Mouse (Mus musculus) heart, postnatal 14 days (tissue): ENCODE results near the gene Tacc2. TPM values are rescaled to one million over a fixed set of nuclear protein-coding genes. Genes with fewer than 3 reads are reported as not detected.

Experiments used
- DNase-seq, 2 experiments: peaks; one replicate each; pipeline ENCODE4 v3.0.0; 2021 to 2022
- intact Hi-C: fragments of 180-260 bp; cut with DNase I; formaldehyde crosslinking; loops from one replicate; pipeline ENCODE4 v1.15.1; 2025
- total RNA-seq, 2 experiments: library from RNA; stranded (reverse); gene quantifications; 2 replicates each; pipeline ENCODE4 v1.2.3; 2021

Gene Tacc2
- total RNA-seq, 2 experiments from 2014 or later: 316 to 336 TPM

DNA sequence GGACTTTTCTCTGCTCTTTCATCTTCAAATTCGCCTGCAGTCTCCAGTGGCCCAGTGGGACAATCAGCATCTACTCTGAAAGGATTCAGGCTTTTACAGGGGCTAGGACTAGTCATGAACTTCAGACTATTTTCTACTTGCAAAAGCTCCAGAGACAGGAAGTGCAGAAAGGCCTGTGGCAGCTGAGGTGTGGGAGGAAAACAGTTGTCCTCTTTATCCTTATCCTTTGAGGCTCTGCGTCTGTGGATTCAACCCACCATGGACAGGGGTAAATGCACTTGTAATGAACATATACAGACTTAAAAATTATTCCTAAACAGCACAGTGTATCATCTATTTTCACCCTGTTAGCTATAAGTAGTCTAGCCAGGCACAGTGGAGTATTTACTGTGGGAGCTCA, 27.2 kb downstream of the Tacc2 start:
- intact Hi-C loops: loop anchor here (5.0 kb wide), 1 partner anchor 88 kb away; no protein-coding TSS in a partner anchor

DNA sequence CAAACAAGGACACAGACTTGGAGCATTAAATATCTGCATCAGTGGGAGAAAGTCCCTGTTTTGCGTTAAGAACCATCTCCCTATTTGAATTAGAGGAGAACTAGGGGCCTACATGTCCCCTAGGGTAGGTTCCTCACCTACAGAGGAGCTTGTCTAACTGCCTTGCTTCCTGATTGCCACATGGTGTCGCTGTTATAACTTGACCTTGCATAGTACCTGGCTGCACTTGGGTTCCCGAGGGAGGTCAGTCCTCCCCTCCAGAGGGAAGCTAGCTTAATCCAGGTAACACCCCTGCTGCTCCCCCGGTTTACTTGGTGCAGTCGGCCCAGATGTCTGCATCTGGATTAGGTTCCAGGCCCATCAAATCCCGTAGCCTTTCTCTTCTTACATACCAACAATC, 27.9 kb downstream of the Tacc2 start:
- peak in 1 of 2 experiments; percentile 41 for DNase-seq
- intact Hi-C loops: loop anchor here (5.0 kb wide), 2 partner anchors 68 to 152 kb away; no protein-coding TSS in a partner anchor

More for the DNA sequence above, 27.2 kb downstream of the Tacc2 start:
- no peak for DNase-seq

DNA sequence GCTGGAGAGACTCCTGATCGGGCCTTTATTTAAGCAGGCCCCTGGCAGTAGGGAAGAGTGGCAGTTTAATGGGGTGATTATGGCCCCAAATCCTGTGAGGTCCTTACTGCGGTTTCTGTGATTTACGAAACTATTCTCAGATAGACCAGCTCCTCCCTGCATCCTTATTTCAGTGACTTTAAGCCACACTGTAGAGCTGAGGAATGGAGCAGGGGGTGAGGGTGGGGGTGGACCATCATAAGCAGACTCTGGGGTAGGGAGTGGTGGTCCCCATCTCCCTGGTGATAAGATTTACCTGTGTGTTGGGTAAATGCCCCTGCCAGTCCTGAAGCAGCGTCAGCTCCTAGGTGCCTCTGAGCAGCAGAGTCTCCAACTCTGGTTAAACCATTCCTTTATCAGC, 29.7 kb downstream of the Tacc2 start:
- intact Hi-C loops: loop anchor here (5.0 kb wide), 2 partner anchors 70 to 150 kb away; no protein-coding TSS in a partner anchor
- DNase-seq: no peak

DNA sequence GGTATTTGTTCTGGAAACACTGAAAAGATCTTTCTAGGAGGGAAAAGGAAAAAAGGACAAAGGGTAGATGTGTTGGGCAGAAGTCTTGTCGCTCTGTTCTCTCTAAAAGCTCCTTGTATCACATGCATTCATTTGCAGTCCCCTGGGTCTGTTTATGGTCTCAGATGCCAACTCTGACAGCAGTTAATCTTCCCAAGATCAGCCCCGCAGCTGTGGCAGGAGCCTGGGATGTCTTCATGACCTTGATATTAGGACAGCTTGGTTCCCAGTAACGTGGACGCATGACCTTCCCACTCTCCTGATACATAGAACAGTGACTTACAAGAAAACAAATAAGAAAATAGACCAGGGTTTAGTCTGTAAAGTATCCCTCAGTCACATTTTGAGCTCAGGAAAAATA, 36.7 kb downstream of the Tacc2 start:
- DNase-seq: no peak
- intact Hi-C loops: no loop called here

DNA sequence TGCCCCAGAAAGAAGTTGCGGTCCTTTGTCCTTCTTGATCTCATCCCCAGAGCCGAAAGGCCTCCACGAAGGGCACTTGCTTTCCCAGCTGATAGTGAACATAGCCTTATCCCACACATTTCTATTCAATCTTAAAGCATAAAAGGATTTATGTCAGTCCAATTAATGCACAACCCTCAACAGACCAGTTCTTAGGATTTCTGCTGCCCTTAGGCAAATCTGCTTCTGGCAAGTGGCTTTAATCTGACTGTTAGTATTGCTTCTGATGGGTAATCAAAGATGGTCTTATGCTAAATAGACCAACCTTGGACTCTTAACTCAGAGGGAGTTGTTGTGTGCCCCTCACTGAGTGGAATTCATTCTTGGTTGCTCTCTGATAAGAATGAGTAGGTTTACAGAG, 40.4 kb downstream of the Tacc2 start:
- intact Hi-C loops: no loop called here

DNA sequence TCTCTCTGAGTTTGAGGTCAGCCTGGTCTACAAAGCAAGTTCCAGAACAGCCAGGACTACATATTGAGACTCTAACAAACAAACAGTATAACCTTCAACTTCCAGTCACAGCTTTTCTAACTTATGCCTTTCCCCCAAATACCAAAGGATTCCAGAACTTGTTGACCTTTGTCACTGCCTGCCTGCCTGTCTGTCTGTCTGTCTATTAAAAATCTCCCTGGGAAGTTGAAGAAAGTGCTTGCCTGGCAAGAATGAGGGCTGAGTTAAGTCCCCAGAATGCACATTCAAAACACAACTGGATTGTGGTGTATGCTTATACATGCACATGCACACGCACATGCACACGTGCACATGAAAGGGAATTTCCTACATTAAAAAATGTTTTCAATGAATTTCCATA, 43.8 kb downstream of the Tacc2 start:
- DNase-seq: no peak
- intact Hi-C loops: no loop called here

More for the DNA sequence above, 40.4 kb downstream of the Tacc2 start:
- DNase-seq: no peak

DNA sequence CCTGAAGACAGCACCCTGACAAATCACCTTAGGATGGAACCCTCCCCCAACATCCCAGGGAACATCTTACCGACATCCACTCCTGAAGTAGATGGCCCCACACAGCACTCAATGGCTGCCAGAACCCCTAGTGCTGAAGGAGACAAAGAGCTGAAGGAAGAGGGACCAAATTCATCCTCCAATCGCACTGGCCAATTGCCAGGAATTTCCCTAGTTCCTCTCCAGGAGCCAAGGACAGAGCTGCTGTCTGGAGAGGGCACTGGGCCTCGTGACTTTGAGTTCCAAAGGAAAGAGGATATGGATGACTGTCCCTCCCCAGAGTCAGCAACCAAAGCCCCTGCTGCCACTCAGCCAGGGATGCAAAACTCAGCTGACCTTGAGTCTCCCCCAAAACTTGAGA, 44.7 kb downstream of the Tacc2 start:
- DNase-seq: peak in 1 of 2 experiments; percentile 38
- intact Hi-C loops: no loop called here

DNA sequence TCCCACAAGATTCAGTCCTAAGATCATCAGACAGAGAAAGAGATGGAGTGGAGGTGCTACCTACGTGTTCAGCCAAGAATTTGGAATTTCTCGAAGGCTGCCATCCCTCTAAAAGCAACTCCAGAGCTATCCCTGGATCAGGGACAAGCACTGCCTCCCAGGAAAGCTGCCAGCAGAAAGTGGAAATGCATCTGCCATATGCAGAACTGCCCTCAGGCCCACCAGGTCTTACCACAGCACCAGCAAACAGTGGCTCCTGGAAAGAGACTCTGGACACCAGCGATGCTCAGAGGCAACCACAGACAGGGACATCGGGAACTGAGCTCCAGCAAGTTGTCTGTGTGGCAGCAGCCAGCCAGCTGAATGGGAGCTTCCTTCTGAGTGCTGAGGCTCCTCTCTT, 45.1 kb downstream of the Tacc2 start:
- DNase-seq: no peak
- intact Hi-C loops: no loop called here

DNA sequence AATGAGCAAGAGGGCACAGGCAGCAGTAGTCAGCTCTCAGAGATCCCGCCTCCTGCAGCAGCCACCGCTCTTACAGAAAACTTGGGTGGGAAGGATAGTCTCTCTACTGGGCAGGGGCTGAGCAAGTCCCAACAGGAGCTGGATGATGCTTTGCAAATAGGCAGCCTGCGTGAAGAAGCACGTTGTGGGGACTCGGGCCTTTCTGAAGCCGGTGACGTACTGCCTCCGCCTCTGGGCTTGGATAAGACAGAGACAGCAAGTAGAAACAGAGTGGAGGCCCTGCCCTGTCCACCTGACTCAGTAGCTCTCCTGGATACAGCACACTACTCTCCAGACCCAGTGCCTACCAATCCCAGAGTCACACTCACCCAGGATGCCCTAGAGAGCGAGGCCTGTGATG, 47.1 kb downstream of the Tacc2 start:
- no peak for DNase-seq
- intact Hi-C loops: no loop called here

DNA sequence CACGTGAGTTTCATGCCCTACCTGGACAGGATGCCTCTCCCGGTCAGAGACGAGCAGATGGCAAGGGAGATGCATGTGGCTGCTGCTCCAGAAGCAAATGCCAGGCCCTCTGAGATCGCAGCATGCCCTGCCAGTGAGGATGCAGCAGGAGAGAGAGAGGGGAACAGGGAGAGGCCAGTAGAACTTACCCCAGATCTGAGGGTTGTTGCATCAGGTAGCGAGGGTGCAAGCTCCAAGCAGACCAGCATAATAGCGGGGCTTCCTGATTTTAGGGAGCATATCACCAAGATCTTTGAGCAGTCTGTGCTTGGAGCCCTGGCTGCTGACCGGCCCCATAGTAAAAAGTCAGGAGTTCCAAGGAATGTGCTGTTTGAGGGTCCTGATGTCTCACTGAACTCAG, 48.1 kb downstream of the Tacc2 start:
- intact Hi-C loops: no loop called here
- no peak for DNase-seq

DNA sequence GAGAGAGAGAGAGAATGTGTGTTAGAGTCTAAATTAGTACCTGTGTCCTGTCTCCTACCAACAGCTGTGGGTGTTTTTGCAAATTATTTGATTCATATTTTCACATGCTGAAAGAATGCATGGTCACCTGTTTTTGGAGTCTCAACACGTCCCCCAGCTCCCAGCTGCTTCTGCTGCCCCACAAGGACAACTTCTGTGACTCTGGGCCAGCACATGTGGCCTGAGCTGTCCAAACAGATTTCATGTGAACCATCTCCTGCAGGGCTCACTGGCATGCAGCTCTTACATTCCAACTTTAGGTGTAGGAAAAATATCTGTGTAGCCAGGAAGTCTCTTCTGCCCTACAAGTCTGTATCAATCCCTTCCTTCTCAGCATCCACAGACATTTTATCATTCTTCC, 51.4 kb downstream of the Tacc2 start:
- intact Hi-C loops: no loop called here
- DNase-seq: no peak

DNA sequence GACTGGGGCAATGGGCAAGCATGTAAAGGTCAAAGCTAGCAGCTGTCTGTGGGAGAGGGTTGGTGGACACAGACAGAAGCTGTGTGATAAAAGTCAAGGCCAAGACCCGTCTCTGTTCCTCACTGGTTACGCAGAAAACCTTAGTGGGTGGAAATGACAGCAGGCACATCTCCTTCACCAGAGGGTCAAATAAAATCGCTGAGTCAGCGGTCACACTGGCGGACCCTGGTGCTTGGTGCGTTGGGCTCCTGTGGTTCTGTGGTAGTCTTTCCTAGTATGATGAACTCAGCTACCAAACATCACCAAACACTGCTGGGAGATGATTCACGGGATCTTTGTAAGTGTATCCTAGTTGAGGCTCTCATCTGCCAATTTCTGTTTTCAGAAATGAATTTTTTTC, 52.8 kb downstream of the Tacc2 start:
- no peak for DNase-seq
- intact Hi-C loops: no loop called here

DNA sequence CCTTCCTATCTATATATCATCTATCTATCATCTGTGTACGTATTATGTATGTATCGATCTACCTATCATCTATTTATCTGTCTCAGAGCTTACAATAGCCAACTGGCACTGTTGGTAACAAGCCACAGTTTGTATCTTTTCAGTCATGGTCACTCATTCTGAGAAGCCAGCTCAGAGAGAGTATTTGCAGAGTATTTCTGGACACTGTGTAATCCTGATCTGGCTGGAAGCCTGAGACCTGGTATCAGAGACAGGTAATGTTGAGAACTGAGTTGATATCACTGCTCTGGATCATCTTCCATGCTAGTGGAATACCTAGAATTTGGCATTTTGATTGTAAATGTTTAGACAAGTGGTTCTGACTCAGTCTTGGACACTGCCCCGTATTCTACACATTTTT, 53.7 kb downstream of the Tacc2 start:
- no peak for DNase-seq

DNA sequence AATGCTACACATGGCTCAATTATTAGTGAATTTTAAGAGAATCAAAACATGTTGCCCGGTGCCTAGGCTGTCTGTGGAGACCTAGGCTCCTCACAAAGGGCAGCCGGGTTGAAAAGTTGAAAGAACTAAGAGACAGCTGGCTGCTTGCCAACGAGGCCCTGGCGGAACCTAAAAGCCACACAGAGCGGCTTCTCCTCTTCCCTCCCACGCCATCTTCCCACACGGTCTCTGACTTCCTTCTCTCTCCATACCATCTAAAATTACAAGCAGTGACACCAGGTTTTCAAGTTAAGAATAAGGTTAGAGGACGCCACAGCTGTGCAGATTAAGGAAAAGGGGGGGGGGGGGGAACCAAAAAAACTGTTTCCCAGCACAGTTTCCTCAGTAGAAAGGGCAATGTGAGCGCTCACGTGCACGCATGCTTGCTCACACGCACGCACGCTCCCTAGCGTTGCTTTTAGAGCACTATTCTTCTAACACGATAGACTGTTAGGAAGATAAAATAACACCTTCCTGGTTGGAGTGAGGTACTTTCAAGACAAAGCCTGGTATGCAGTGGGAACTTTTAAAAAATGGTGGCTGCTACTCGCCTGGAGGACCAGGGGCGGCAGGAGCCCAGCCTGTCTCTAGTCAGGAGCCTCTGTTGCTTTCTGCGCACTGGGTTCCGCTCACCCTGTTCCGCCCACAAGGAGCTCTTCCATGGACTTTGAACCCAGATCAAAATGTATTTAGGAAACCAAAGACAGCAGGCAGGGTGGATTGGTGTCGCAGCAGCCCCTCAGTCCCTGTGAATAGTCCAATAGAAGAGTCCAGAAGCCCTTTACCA, 54.5 kb downstream of the Tacc2 start:
- peak; percentile 62 to 72 for DNase-seq
- intact Hi-C loops: no loop called here

More for the DNA sequence above, 53.7 kb downstream of the Tacc2 start:
- intact Hi-C loops: no loop called here

DNA sequence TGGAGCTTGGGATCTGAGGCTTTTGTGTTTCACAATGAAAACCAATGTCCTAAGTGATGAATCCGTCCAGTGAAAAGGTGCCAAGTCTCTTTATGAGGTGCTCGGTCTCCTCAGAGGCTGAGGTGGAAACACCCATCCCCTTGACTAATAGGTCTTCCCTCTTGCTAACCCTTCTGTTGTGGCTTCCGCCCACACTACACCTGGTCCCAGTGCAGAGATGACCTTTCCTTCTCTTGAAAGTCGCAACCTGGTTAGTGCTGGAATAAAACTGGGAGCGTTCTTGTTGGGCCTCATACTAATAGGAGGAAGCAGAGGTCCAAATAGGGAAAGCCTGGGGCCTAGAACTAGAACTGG, 55.1 kb downstream of the Tacc2 start:
- intact Hi-C loops: no loop called here
- DNase-seq: no peak

DNA sequence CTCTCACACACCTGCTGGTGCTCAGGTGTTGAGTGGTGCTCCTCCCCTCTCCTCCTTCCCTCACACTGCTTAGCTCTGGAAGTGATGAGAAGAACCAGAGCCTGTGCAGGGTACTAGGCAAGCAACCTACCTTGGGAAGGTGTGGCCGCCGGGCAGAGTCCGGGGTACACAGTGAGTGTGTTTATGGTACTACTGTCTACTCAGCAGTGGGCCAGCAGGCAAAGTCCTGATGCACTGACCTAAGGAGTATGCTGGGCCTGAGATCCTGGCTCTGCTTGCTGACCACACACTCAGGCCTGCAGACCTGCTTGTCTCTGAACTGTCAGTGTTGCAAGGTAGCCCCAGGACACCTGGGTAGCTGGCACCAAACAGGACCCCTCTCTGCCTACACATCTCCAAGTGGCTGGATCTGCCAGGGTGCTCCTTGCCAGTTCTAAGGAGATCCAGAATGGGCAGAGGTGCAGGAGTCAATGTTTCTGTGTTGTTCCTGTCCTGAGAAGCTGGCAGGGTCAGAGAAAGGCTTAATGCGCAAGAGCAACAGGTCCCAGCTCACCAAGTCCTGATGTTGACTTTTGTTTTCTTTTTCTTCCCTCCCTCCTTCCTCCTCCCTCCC, 57.1 kb downstream of the Tacc2 start:
- intact Hi-C loops: no loop called here
- DNase-seq: no peak

DNA sequence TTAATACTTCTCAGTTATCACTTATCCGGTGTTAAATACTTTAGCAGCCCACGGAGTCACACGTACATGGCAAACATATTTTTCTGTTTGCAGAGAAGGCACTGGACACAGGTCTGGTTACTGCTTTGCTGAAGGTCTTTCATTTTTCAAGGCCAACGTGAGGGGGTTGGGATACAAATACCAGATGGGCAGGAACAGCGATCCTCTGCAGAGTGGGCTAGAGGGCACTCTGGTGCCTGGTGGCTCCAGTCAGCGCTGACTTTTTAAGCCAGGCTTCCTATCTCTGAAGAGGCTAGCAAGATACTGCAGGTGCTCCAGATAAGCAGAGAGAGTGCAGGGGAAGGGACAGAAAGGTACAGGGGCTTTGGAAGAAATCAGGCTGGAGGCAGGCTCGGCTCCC, 58.0 kb downstream of the Tacc2 start:
- no peak for DNase-seq
- intact Hi-C loops: no loop called here

DNA sequence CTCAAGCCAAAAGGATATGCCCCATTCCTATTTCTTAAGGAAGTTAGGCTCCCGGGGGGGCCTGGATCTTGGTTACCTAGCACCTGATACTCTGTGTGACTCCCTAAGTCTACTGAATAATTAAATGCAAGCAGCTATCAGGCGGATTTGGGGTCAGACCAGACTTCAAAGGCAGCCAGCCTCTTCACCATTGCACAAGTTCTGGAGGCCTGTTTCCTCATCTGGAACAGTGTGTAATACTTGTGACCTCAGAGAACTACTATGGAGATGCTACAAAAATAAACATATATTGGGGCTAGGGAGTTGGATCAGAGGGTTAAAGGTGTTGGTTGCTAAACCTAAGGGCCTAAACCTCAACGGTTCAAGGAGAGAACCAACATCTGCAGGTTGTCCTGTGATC, 59.0 kb downstream of the Tacc2 start:
- intact Hi-C loops: no loop called here
- DNase-seq: no peak

DNA sequence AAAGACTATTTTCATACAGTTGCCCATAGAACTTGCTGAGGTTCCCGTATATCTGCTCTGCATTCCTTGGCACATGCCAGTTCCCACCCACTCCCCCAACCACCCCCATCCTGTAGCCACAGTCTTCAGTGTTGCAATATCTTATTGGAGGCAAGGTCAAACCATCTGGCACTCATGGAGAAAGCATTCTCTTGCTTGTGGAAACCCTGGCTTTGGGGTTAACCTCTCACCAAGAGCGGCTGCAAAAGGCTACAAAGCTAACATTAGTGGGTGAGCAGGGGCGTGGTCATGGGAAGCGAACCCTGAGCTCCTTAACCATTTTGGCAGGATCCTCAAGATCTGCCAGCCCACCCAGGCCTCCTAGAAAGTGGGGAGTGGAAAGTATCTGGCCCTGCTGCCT, 59.7 kb downstream of the Tacc2 start:
- intact Hi-C loops: no loop called here
- DNase-seq: no peak

DNA sequence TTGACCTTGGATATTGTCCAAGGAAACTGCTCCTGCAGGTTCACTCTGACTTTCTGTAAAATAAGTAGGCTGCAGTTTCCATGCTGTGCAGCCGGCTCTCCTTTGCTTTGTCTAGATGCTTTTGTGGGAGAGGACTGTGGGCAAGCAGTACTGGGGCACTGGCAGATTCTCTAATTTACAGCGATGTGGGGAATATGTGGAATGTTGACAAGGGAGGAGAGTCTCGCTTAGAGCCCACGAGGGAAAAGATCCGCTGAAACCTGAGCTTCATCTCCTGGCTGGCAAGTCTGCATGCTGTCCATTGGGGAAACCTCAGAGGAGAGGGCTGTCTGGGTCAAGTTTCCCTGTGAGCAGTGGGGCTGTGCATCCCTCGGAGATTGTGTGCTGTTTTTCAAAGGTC, 60.6 kb downstream of the Tacc2 start:
- intact Hi-C loops: no loop called here
- no peak for DNase-seq

DNA sequence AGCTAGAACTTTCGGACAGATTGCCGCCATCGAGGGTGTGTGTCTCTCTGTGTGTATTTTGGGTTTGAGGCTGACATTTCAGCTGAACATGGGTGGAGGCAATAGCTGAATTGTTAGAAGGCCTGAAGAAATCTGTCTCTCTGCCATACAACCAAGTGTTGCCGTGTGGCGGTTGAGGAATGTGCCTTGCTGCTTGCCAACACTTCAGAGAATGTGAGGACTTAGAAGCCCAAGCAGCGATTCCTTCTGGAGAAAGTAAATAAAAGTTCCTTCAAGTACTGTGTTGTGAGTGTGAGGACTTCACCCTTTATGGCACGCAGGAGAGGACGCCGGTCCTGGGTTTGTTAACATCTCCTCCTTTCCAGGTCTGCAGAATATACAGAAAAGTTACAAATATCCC, 63.4 kb downstream of the Tacc2 start:
- intact Hi-C loops: no loop called here
- DNase-seq: no peak

DNA sequence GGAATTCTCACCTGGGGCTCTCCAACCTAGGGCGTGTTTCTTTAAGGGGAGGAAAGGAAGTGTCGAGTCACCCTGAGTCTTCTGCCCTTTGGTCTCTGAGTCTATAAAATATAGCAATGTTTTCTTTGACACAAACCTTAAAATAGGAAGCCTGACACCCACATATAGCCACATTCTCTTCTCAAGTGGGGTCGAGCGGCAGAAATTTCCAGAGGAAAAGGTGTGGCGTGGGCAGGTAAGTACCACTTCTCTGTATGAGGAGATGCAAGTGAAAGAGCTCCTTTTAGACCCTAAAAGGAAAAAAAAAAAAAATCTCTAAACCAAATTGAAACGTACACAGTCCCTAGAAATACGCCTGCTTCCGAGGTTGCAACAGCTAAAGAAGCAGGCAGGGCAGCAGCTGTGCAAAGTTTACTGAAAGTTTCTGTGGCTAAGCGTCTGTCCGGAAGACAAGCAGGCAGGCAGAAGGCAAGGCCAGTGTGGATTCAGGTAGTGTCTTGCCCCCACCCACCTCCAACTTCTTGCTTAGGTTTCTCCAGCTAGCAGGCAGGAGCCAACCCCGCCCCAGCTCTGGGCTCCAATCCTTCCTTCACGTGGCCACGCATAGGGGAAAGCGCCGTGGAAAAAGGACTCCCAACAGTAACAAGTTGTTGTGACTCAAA, 68.2 kb downstream of the Tacc2 start:
- DNase-seq: no peak
- intact Hi-C loops: no loop called here
